Mouse (Mus musculus): Measurements from ENCODE around the gene Wdr72.

The Wdr72 gene

GRCm38 (mm10) chr9:74241292-74241691 is 131.1 kb downstream of the Wdr72 start:
- DNase-seq (ENCODE audit: low spot score), result no peak

DNA sequence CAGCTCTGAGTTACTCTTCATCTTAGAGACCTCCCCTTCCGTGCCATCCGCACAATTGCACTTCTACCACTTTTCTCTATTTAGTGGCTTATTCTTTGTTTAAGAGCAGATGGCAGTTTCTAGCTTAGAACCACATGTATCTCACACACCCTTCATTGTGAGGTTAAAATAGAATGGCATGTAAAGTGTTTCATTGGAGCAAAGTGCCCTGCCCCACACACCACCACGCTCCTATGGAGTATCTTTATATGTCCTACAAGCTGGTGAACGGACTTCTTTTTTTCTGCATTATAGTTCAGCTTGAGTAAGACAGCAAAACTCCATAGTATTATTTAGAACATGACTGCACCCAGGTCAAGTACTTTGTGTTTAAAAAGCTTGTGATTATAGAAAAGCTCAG is 137.9 kb downstream of the Wdr72 start:
- no peak for DNase-seq (ENCODE audit: low spot score)

DNA sequence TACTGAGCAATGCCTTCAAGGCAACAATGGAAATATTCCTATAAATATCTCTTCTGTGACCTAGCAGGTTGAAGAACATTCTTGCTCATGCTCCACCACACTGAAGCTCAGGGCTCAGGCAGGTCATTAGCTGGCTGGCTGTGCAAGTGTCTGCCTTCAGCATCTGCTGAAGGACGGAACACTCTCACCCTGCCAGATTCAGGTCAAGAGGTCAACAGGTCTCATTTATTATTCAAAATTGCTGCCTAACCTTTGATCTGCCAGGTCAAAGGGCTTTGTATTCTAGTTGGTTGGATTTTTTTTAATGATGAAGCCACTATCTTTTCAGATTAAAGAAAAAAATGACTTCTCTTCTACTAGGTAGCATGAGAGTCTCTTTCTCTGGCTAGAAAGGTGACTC is 139.3 kb downstream of the Wdr72 start:
- no peak for DNase-seq (ENCODE audit: low spot score)

GRCm38 (mm10) chr9:74250522-74250921 is 140.4 kb downstream of the Wdr72 start:
- DNase-seq (ENCODE audit: low spot score), result no peak

- DNase-seq (ENCODE audit: low spot score), result no peak
Measured at GRCm38 (mm10) chr9:74258389-74258788, 148.2 kb downstream of the Wdr72 start.

DNA sequence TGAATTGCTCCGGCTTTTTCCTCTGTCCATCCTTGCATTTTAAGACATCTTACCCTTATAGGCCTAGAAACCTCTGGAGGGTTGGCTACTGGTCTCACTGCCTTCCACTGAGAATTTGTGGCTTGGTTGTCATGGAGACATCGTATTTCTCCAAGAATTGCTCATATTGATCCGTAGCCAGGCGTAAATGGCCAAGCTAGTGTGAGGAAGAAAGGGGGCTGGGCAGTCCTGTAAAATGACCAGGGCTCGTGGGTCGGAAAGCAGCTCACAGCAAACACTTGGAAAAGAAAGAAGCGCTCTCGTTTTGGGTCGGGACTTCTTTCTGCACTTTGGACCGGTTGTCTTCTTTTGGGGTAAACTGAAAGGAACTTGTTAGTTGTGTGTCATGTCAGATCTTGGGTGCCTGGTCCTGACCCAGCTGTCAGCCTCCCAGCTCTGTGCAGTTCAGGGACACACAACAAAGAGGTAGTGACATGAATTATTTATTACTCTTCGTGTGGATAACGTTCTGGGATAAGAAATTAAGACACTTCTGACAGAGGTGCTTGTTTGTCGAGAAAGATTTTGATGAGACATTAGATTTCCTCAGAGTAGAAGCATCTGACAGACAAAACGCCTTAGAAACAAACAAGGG is 167.7 kb downstream of the Wdr72 start:
- DNase-seq (ENCODE audit: low spot score), result no peak

GRCm38 (mm10) chr9:74282072-74282471 is 171.9 kb downstream of the Wdr72 start:
- DNase-seq (ENCODE audit: low spot score), result no peak

DNA sequence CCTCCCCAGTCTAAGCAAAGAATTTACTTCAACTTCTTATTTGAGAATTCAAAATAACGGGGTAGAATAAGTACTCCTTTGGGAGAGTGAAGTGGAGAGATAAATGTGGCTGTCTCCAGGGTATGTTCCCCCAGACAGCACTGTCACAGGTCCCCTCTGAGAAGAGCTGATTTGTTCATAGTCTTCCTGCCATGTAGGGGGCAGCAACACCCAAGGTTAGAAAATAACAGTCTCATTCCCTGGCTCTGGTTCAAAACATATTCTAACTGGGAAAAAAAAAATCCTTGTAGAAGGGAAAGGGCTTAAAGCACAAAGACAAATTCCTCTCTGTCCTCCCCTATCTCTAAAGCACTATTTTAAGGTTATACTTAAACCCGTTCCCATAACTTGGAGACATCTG is 176.1 kb downstream of the Wdr72 start:
- DNase-seq (ENCODE audit: low spot score), result no peak

- DNase-seq (ENCODE audit: low spot score), result no peak
Measured at GRCm38 (mm10) chr9:74294479-74294878, 184.3 kb downstream of the Wdr72 start.

DNA sequence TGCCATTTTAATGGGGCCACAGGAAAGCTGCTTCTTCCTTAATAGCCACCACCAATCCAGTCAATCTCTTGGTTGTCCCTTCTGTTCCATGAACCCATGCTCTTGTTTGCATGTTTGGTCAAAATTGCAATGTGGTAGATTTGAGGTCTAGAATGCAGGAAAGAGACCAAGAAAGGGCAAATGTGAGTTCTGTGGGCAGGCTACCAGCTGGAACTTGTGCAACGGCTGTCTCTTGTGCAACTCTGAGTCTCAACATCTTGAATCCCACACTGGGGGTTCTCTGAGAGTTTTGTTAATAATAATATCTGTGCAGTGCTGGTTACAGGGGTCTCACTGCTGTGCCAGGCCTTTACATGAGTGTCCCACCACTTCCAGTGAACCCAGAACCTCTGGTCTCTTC is 208.6 kb downstream of the Wdr72 start:
- DNase-seq (ENCODE audit: low spot score), result no peak

- no peak for DNase-seq (ENCODE audit: low spot score)
Measured at GRCm38 (mm10) chr9:74324089-74324924, 214.2 kb downstream of the Wdr72 start.

- DNase-seq (ENCODE audit: low spot score), result no peak
Measured at GRCm38 (mm10) chr9:74324925-74325295, 214.8 kb downstream of the Wdr72 start.

DNA sequence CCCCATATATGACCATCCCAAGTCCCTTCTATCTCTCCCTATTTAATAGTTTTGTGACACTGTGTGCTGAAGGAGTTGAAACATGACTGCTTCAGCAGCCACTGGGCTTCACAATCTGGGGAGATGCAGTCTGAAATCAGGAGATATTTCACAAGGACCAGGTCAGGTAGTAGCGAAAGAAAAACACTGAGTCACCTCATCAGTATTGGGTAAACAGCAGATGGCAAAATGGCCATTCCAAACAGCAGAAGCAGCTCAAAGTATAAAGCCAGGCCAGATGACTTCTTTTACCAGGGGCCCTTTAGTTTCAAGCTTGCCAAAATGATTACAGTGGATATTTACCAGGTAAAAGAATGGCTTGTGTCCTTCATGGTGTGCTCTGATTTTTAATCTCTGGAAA is 215.8 kb downstream of the Wdr72 start:
- DNase-seq (ENCODE audit: low spot score), result no peak

DNA sequence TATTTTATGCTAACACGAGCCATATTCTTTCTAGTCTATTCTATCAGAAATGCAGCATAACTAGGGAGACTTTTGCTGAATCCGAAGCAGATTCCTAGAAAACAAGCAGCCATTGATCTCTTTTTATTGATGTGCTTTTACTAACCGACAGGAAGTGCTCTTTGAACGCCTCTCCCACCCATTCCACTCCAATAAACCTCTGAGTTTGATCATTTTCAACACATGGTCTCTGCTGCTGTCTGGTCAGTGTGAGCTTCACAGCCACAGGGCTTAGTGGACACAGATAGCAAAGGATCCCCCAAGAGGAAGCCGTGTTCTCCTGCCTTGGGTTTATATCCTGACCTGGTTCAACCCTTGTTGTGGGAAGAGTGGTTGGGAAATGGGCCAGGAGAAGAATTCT is 218.7 kb downstream of the Wdr72 start:
- no peak for DNase-seq (ENCODE audit: low spot score)

DNA sequence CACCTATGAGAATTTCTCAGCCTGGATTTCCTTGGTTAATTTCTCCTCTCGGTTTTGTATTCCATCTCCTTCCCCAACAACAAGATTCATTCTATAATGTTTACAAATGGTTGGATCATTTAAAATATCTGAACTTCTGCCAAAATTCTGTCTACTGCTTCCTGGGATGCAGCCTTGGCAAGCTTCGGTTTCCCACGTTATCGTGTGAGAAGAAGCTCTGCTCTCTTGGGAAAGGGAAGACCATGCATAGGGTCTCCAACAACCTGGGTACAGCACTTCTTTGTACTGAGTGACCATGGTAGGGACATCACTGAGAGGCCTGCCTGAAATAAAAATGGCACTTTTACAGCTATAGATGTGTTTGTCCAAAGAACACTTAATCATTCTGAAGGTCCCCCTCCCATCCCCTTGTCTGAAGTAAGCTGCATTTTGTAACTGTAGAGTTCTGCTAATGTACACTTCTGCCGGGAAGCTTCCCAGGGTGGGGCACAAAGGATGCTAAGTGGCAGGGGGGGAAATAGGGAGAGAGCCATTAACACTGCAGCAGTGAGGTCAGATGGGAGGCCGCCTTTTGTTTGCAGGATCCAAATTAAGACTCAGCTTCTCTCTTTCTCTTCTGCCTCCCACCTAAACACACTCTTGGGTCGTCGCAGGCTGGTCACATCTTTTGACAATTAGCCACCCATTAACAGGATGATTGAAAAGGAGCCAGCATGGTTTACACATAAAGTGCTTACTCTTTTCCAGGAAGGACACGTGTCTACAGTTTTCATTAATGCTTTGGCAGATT is 220.7 kb downstream of the Wdr72 start:
- no peak for DNase-seq (ENCODE audit: low spot score)

- no peak for DNase-seq (ENCODE audit: low spot score)
Measured at GRCm38 (mm10) chr9:74332321-74332720, 222.2 kb downstream of the Wdr72 start.

Data from testis, postnatal 14 days (tissue).